Mouse (Mus musculus): Measurements from ENCODE around the gene Tas2r121. TPM values are rescaled to one million over a fixed set of nuclear protein-coding genes. Genes with fewer than 3 reads are reported as not detected.
"Not testable (repeated sequence)": the region's sequence is repeated elsewhere in the genome, so short reads cannot be mapped to it uniquely, and the experiment has no call there.

Tas2r121 gene
- polyA plus RNA-seq (2015; fragmentation: Nextera tagmentation; extraction: Ambion mirVana): not detected in 2 replicates

GRCm38 (mm10) chr6:132700907-132701306 lies at the start of gene Tas2r121:
Gene Tas2r121, minus strand, starts transcription at chr6:132701007.
- Histone ChIP-seq H3K9ac (replicated peaks; ENCODE audit: low read length) (no peak within 1 kb of the TSS), H3K27me3 (ENCODE audit: insufficient read depth, low read length) (no peaks in the 10 kb centered on the region), H3K27ac (ENCODE audit: low read length) (no peak within 1 kb of the TSS), H3K9me3 (ENCODE audit: low read length) (no peaks in the 10 kb centered on the region), H3K4me1 (ENCODE audit: insufficient read depth, low read length) (no peaks in the 10 kb centered on the region), H3K4me2 (replicated peaks; ENCODE audit: low read depth, low read length) (no peak within 1 kb of the TSS), H3K4me3 (ENCODE audit: low read length) (no peak within 1 kb of the TSS), H3K36me3 (ENCODE audit: insufficient read depth, low read length) (no peaks in the 10 kb centered on the region)
- 82% methylated on average over 1 of the region's 1 CpGs for WGBS
- ATAC-seq (ENCODE audit: low FRiP score, low TSS enrichment): no peak

GRCm38 (mm10) chr6:132750206-132750605 lies 49.4 kb upstream of the Tas2r121 start:
- Histone ChIP-seq H3K4me1 (ENCODE audit: insufficient read depth, low read length) (no peaks in the 10 kb centered on the region), H3K27me3 (ENCODE audit: insufficient read depth, low read length) (no peaks in the 10 kb centered on the region), H3K9ac (replicated peaks; ENCODE audit: low read length) (no peak overlapping the region), H3K27ac (ENCODE audit: low read length) (no peak overlapping the region), H3K9me3 (ENCODE audit: low read length) (no peaks in the 10 kb centered on the region), H3K4me2 (replicated peaks; ENCODE audit: low read depth, low read length) (no peak overlapping the region), H3K4me3 (ENCODE audit: low read length) (no peak overlapping the region), H3K36me3 (ENCODE audit: insufficient read depth, low read length) (no peaks in the 10 kb centered on the region)
- ATAC-seq (ENCODE audit: low FRiP score, low TSS enrichment): no peak
- 91% methylated on average over 2 of the region's 2 CpGs for WGBS

- Histone ChIP-seq H3K4me2 (replicated peaks; ENCODE audit: low read depth, low read length) (no peak within 1 kb of the TSS), H3K4me3 (ENCODE audit: low read length) (no peak within 1 kb of the TSS), H3K9me3 (ENCODE audit: low read length) (no peaks in the 10 kb centered on the region), H3K4me1 (ENCODE audit: insufficient read depth, low read length) (no peaks in the 10 kb centered on the region), H3K9ac (replicated peaks; ENCODE audit: low read length) (no peak within 1 kb of the TSS), H3K27me3 (ENCODE audit: insufficient read depth, low read length) (no peaks in the 10 kb centered on the region), H3K27ac (ENCODE audit: low read length) (no peak within 1 kb of the TSS), H3K36me3 (ENCODE audit: insufficient read depth, low read length) (no peaks in the 10 kb centered on the region)
- 76% methylated on average over 2 of the region's 2 CpGs for WGBS
- no peak for ATAC-seq (ENCODE audit: low FRiP score, low TSS enrichment)
Observed at GRCm38 (mm10) chr6:132737935-132738334, 37.1 kb upstream of the Tas2r121 start, which contains the start of gene Tas2r115. Gene Tas2r115, minus strand, starts transcription at chr6:132738035.

GRCm38 (mm10) chr6:132711828-132712227 lies 11.0 kb upstream of the Tas2r121 start, which contains the start of gene Tas2r122:
Gene Tas2r122, minus strand, starts transcription at chr6:132711928.
- H3K9me3 ChIP-seq (ENCODE audit: low read length): no peaks in the 10 kb centered on the region
- no peak within 1 kb of the TSS for H3K9ac ChIP-seq (replicated peaks; ENCODE audit: low read length)
- H3K27ac ChIP-seq (ENCODE audit: low read length): no peak within 1 kb of the TSS
- no peak for ATAC-seq (ENCODE audit: low FRiP score, low TSS enrichment)
- H3K4me3 ChIP-seq (ENCODE audit: low read length): no peak within 1 kb of the TSS
- H3K4me1 ChIP-seq (ENCODE audit: insufficient read depth, low read length): no peaks in the 10 kb centered on the region
- no peak within 1 kb of the TSS for H3K4me2 ChIP-seq (replicated peaks; ENCODE audit: low read depth, low read length)
- WGBS: 86% methylated on average over 3 of the region's 3 CpGs
- H3K36me3 ChIP-seq (ENCODE audit: insufficient read depth, low read length): no peaks in the 10 kb centered on the region
- no peaks in the 10 kb centered on the region for H3K27me3 ChIP-seq (ENCODE audit: insufficient read depth, low read length)

- not testable (repeated sequence) for H3K4me3 ChIP-seq (ENCODE audit: low read length); H3K4me1 ChIP-seq (ENCODE audit: insufficient read depth, low read length); H3K9me3 ChIP-seq (ENCODE audit: low read length); H3K27ac ChIP-seq (ENCODE audit: low read length); H3K9ac ChIP-seq (replicated peaks; ENCODE audit: low read length); H3K4me2 ChIP-seq (replicated peaks; ENCODE audit: low read depth, low read length); ATAC-seq (ENCODE audit: low FRiP score, low TSS enrichment); H3K36me3 ChIP-seq (ENCODE audit: insufficient read depth, low read length); H3K27me3 ChIP-seq (ENCODE audit: insufficient read depth, low read length)
- WGBS: 75% methylated on average over 7 of the region's 7 CpGs
Observed at GRCm38 (mm10) chr6:132691596-132691995, 9.2 kb downstream of the Tas2r121 start.

GRCm38 (mm10) chr6:132656653-132657052 lies 44.2 kb downstream of the Tas2r121 start, which contains the start of gene Tas2r120:
Gene Tas2r120, plus strand, starts transcription at chr6:132656953.
- Histone ChIP-seq H3K9me3 (ENCODE audit: low read length) (no peaks in the 10 kb centered on the region), H3K9ac (replicated peaks; ENCODE audit: low read length) (no peak within 1 kb of the TSS), H3K4me3 (ENCODE audit: low read length) (no peak within 1 kb of the TSS), H3K27me3 (ENCODE audit: insufficient read depth, low read length) (no peaks in the 10 kb centered on the region), H3K36me3 (ENCODE audit: insufficient read depth, low read length) (no peaks in the 10 kb centered on the region), H3K4me1 (ENCODE audit: insufficient read depth, low read length) (no peaks in the 10 kb centered on the region), H3K27ac (ENCODE audit: low read length) (no peak within 1 kb of the TSS), H3K4me2 (replicated peaks; ENCODE audit: low read depth, low read length) (no peak within 1 kb of the TSS)
- ATAC-seq (ENCODE audit: low FRiP score, low TSS enrichment): no peak

GRCm38 (mm10) chr6:132651426-132651825 lies 49.4 kb downstream of the Tas2r121 start, which contains the start of gene A630073D07Rik:
Gene A630073D07Rik, minus strand, starts transcription at chr6:132651526.
- Histone ChIP-seq H3K36me3 (ENCODE audit: insufficient read depth, low read length) (no peaks in the 10 kb centered on the region), H3K4me2 (replicated peaks; ENCODE audit: low read depth, low read length) (no peak within 1 kb of the TSS), H3K9me3 (ENCODE audit: low read length) (no peaks in the 10 kb centered on the region), H3K9ac (replicated peaks; ENCODE audit: low read length) (no peak within 1 kb of the TSS), H3K27me3 (ENCODE audit: insufficient read depth, low read length) (no peaks in the 10 kb centered on the region), H3K27ac (ENCODE audit: low read length) (no peak within 1 kb of the TSS), H3K4me3 (ENCODE audit: low read length) (no peak within 1 kb of the TSS), H3K4me1 (ENCODE audit: insufficient read depth, low read length) (no peaks in the 10 kb centered on the region)
- ATAC-seq (ENCODE audit: low FRiP score, low TSS enrichment): no peak
- 74% methylated on average over 1 of the region's 1 CpGs for WGBS

Other genes with a start within 250 kb of the Tas2r121 start
- gene Prh1, start 131.2 kb downstream of the Tas2r121 start, polyA plus RNA-seq (2015; fragmentation: Nextera tagmentation; extraction: Ambion mirVana): not detected in 2 replicates
- not detected in 2 replicates for gene Prp2, start 105.1 kb downstream of the Tas2r121 start, polyA plus RNA-seq (2015; fragmentation: Nextera tagmentation; extraction: Ambion mirVana)
- gene A630073D07Rik, start 49.5 kb downstream of the Tas2r121 start, polyA plus RNA-seq (2015; fragmentation: Nextera tagmentation; extraction: Ambion mirVana): not detected in 2 replicates
- not detected in 2 replicates for gene Tas2r120, start 44.1 kb downstream of the Tas2r121 start, polyA plus RNA-seq (2015; fragmentation: Nextera tagmentation; extraction: Ambion mirVana)
- gene Tas2r122, start 10.9 kb upstream of the Tas2r121 start, polyA plus RNA-seq (2015; fragmentation: Nextera tagmentation; extraction: Ambion mirVana): not detected in 2 replicates
- gene Tas2r115, start 37.0 kb upstream of the Tas2r121 start, polyA plus RNA-seq (2015; fragmentation: Nextera tagmentation; extraction: Ambion mirVana): not detected in 2 replicates
- not detected in 2 replicates for gene Tas2r124, start 53.7 kb upstream of the Tas2r121 start, polyA plus RNA-seq (2015; fragmentation: Nextera tagmentation; extraction: Ambion mirVana)
- gene Tas2r102, start 61.1 kb upstream of the Tas2r121 start, polyA plus RNA-seq (2015; fragmentation: Nextera tagmentation; extraction: Ambion mirVana): not detected in 2 replicates
- gene Tas2r136, start 77.2 kb upstream of the Tas2r121 start, polyA plus RNA-seq (2015; fragmentation: Nextera tagmentation; extraction: Ambion mirVana): not detected in 2 replicates
- gene Tas2r117, start 101.8 kb upstream of the Tas2r121 start, polyA plus RNA-seq (2015; fragmentation: Nextera tagmentation; extraction: Ambion mirVana): not detected in 2 replicates
- not detected in 2 replicates for gene Tas2r123, start 146.1 kb upstream of the Tas2r121 start, polyA plus RNA-seq (2015; fragmentation: Nextera tagmentation; extraction: Ambion mirVana)
- gene Tas2r116, start 154.4 kb upstream of the Tas2r121 start, polyA plus RNA-seq (2015; fragmentation: Nextera tagmentation; extraction: Ambion mirVana): not detected in 2 replicates
- not detected in 2 replicates for gene Tas2r110, start 167.0 kb upstream of the Tas2r121 start, polyA plus RNA-seq (2015; fragmentation: Nextera tagmentation; extraction: Ambion mirVana)
- gene Tas2r113, start 192.0 kb upstream of the Tas2r121 start, polyA plus RNA-seq (2015; fragmentation: Nextera tagmentation; extraction: Ambion mirVana): not detected in 2 replicates
- gene Tas2r125, start 208.6 kb upstream of the Tas2r121 start, polyA plus RNA-seq (2015; fragmentation: Nextera tagmentation; extraction: Ambion mirVana): not detected in 2 replicates